Mouse (Mus musculus) midbrain, embryonic 13.5 days (tissue): Measurements from ENCODE around the gene Mrps26. TPM values are rescaled to one million over a fixed set of nuclear protein-coding genes. Genes with fewer than 3 reads are reported as not detected.
"Not testable (repeated sequence)": the region's sequence is repeated elsewhere in the genome, so short reads cannot be mapped to it uniquely, and the experiment has no call there.

Experiments
- ATAC-seq: fragments of 200-750 bp; cut with Nextera tagmentation; 2 replicates; pipeline ENCODE4 v1.8.0; 2017; ENCODE audit warnings: mild to moderate bottlenecking, moderate TSS enrichment, moderate library complexity
- H3K27ac ChIP-seq: fragments of 300-500 bp; sonication (generic); 2 replicates; pipeline ENCODE4 v1.5.1; 2015; ENCODE audit warnings: inconsistent platforms, mild to moderate bottlenecking, moderate library complexity
- H3K27me3 ChIP-seq: fragments of 300-500 bp; sonication (generic); 2 replicates; pipeline ENCODE4 v1.6.1; 2015; ENCODE audit warnings: mild to moderate bottlenecking, inconsistent platforms
- H3K36me3 ChIP-seq: fragments of 300-500 bp; sonication (generic); 2 replicates; pipeline ENCODE4 v1.6.1; 2015; ENCODE audit warnings: mild to moderate bottlenecking, inconsistent platforms
- H3K4me1 ChIP-seq: fragments of 300-500 bp; sonication (generic); replicated peaks from 2 replicates; pipeline ENCODE4 v1.6.1; 2015; ENCODE audit warnings: inconsistent platforms
- H3K4me2 ChIP-seq: fragments of 300-500 bp; sonication (generic); replicated peaks from 2 replicates; pipeline ENCODE4 v1.6.1; 2015; ENCODE audit warnings: moderate library complexity, mild to moderate bottlenecking, inconsistent platforms
- H3K4me3 ChIP-seq: fragments of 300-500 bp; sonication (generic); replicated peaks from 2 replicates; pipeline ENCODE4 v1.5.1; 2015; ENCODE audit warnings: mild to moderate bottlenecking, inconsistent platforms
- H3K9ac ChIP-seq: fragments of 300-500 bp; sonication (generic); replicated peaks from 2 replicates; pipeline ENCODE4 v1.6.1; 2015; ENCODE audit warnings: mild to moderate bottlenecking, inconsistent platforms
- H3K9me3 ChIP-seq: fragments of 300-500 bp; sonication (generic); 2 replicates; pipeline ENCODE4 v1.6.1; 2016; ENCODE audit warnings: mild to moderate bottlenecking, inconsistent platforms
- WGBS: fragments of 180-500 bp; shearing (Covaris S2); methylation state at CpG from one replicate; pipeline ENCODE4 v1.1.7; 2015; 5-methylcytosine and 5-hydroxymethylcytosine counted together
- polyA plus RNA-seq: library from polyadenylated mRNA; unstranded; fragments of >200 nt; fragmentation: Nextera tagmentation; extraction: Ambion mirVana; gene quantifications from 2 replicates; pipeline ENCODE4 v1.2.1, GENCODE M21; 2015

Gene Mrps26
- polyA plus RNA-seq, result 81.9 and 94.9 TPM in 2 replicates

DNA sequence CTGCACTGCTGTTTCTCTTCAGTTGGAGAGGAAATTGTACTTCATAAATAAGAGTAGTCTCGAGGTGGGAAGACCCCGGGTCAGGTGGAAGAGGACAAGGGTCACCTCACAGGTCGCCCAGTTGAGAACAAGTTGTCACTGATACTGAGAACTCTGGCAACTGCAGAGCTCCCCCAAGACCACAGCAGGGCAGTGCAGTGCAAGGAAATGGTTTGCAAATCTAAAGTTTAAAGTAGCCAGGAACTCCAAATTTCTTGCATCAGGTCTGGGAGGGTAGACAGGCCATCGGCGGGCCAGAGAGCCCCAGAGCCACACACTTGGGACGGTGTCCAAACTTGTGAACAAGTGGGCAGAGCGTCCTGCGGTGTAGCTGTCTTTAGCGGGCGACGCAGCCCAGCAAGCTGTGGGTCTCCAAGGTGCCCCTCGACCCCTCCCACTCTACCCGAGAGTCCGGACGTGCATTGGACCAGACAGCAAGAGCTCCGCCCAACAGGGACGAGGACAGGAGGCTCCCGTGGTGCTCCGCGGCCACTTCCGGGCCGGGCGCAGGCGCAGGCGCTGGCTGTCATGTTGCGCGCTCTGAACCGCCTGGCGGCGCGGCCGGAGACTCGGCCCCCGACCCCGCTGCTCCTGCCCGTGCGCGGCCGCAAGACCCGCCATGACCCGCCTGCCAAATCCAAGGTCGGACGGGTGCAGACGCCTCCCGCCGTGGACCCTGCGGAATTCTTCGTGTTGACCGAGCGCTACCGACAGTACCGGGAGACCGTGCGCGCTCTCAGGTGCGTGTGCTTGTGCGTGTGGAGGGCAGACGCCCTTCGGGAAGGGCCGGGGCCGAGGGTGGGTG lies at the start of gene Mrps26:
Mrps26 (plus strand) TSS at position 531 of the 844 bp plus-strand sequence.
- Histone ChIP-seq H3K4me2 (peak within 1 kb of the TSS; percentile 95), H3K9me3 (no peaks in the 10 kb centered on the region), H3K27ac (peak within 1 kb of the TSS; percentile 40), H3K9ac (peak within 1 kb of the TSS; percentile 96), H3K27me3 (no peaks in the 10 kb centered on the region), H3K36me3 (peaks cover 24% of the 10 kb centered on the region), H3K4me3 (peak within 1 kb of the TSS; percentile 96), H3K4me1 (peaks cover 27% of the 10 kb centered on the region)
- ATAC-seq, result peak; percentile 99
- WGBS, result under 1% methylated on average over 60 of the region's 61 CpGs

DNA sequence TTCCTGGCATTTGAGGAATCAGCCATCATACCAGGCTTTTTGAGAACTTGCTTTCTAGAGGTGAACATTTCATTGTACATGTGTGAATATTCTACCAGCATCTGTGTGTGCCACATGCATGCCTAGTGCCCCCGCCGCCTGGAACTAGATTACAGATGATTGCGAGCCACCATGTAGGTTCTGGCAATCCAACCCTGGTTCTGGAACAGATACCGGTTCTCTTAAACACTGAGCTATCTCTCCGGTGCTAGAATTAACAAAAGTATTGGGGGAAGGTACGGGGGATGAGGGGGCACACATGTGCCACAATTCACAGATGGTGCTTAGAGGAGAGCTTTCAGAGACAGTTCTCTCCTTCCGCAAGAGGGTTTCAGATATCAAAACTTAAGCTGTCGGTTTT lies 49.6 kb upstream of the Mrps26 start:
- no peaks in the 10 kb centered on the region for H3K9me3 ChIP-seq
- no peak for ATAC-seq
- H3K4me2 ChIP-seq, result no peak overlapping the region
- no peak overlapping the region for H3K9ac ChIP-seq
- H3K36me3 ChIP-seq, result peaks cover 27% of the 10 kb centered on the region
- WGBS, result 94% methylated on average over 8 of the region's 8 CpGs
- peaks cover 7% of the 10 kb centered on the region; the same call in 1 of the 2 replicates for H3K4me1 ChIP-seq
- H3K4me3 ChIP-seq, result no peak overlapping the region
- no peak overlapping the region for H3K27ac ChIP-seq
- no peaks in the 10 kb centered on the region for H3K27me3 ChIP-seq

DNA sequence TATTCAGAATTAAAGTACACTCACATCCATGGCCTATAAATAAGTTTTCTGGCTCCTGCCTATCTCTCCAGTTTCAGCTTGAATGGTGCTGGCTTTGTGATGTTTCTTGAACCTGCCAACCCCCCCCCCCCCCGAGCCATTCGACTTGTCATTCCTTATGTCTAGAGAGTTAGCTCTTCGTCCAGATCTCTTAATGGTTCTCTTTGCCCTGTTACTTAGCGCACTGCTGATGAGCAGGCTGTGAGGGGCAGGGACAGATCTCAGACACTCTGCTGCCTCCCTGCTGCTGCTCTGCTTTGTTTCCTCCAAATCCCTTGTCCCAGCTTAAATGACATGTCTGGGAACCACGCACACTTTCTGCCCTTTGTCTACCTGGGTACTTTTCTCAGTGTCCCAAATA lies 47.8 kb upstream of the Mrps26 start:
- Histone ChIP-seq H3K27ac (no peak overlapping the region), H3K4me3 (no peak overlapping the region), H3K9me3 (no peaks in the 10 kb centered on the region), H3K4me2 (no peak overlapping the region), H3K9ac (no peak overlapping the region), H3K36me3 (peaks cover 38% of the 10 kb centered on the region), H3K4me1 (peaks cover 7% of the 10 kb centered on the region; the same call in 1 of the 2 replicates), H3K27me3 (no peaks in the 10 kb centered on the region)
- no peak for ATAC-seq
- 16% methylated on average over 5 of the region's 5 CpGs for WGBS

DNA sequence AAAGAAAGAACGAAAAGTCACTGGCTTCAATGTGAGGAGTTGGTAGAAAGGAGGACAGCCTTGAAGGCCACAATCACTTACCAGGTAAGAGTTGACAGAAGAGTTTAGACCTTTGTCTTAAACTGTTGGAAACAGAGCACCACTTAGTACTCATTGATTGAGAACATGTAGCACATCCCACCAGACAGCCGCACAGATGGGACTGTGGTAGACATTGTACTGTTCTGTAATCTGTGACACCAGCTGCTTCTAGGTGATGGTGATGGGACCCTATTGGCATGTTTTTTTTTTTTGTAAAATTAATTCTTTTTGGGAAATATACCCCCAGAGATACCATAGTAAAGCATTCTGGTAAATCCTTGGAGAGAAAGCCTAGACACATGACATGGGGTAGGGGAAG lies 41.6 kb upstream of the Mrps26 start:
- Histone ChIP-seq H3K27me3 (no peaks in the 10 kb centered on the region), H3K4me3 (no peak overlapping the region), H3K27ac (no peak overlapping the region), H3K4me1 (no peaks in the 10 kb centered on the region), H3K9me3 (no peaks in the 10 kb centered on the region), H3K4me2 (no peak overlapping the region), H3K36me3 (peaks cover 79% of the 10 kb centered on the region), H3K9ac (no peak overlapping the region)
- no peak for ATAC-seq
- WGBS, result 97% methylated on average over 2 of the region's 2 CpGs

DNA sequence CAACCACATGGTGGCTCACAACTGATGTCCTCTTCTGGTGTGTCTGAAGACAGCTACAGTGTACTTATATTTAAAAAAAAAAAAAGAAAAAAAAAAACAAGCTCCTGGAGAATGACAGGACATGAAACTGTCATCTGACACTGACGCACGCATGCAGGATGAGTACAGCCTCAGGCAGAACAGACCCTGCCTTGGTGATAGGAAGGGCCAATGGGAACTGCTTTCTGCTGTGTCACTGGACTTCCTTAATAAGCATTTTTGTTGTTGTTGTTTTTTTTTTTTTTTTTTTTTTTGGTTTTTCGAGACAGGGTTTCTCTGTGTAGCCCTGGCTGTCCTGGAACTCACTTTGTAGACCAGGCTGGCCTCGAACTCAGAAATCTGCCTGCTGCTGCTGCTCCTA lies 38.1 kb upstream of the Mrps26 start:
- peaks cover 64% of the 10 kb centered on the region for H3K36me3 ChIP-seq
- not testable (repeated sequence) for H3K4me2 ChIP-seq, H3K9me3 ChIP-seq, ATAC-seq, H3K9ac ChIP-seq, H3K27me3 ChIP-seq, H3K4me3 ChIP-seq, H3K4me1 ChIP-seq, H3K27ac ChIP-seq
- 89% methylated on average over 3 of the region's 4 CpGs for WGBS

DNA sequence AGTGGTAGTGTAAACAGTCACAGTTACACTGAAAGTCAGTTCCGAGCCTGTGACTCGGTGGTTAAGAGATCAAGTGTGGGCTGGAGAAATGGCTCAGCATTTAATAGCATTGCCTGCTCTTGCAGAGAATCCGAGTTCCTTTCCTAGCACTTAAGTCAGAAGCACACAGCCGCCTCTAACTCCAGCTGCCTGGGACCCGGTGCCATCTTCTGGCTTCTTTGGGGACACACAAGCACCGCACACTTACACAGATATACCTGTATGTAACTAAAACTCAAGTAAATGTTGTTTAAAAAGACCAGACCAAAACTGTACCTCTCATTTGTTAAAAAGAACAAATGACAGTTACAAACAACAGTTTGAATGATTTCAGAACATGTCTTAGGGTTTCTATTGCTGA lies 35.1 kb upstream of the Mrps26 start:
- WGBS, result 81% methylated on average over 6 of the region's 6 CpGs
- H3K27me3 ChIP-seq, result no peaks in the 10 kb centered on the region
- H3K9ac ChIP-seq, result no peak overlapping the region
- peaks cover 51% of the 10 kb centered on the region for H3K36me3 ChIP-seq
- H3K4me1 ChIP-seq, result no peaks in the 10 kb centered on the region
- no peak overlapping the region for H3K4me2 ChIP-seq
- H3K27ac ChIP-seq, result no peak overlapping the region
- no peaks in the 10 kb centered on the region for H3K9me3 ChIP-seq
- H3K4me3 ChIP-seq, result no peak overlapping the region
- no peak for ATAC-seq

DNA sequence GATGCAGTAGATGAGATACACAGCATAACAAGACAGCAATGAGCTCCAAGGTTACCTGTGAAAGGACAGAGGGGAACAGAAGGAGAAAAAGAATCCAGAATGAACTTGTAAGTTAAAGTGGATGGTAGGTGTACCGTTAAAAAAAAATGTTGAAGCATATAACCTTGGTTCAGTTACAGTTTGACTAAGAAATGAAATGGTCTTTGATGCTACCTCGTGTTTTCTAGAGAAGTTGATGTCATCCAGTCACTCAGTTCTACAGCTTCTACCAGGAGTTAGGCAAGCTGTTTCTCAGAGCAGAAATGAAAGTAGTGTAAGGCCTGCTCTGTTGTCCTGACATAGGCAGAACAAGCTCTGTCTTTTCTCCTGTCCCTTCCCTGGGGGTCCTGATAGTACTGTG lies 34.3 kb upstream of the Mrps26 start:
- Histone ChIP-seq H3K4me1 (no peaks in the 10 kb centered on the region), H3K27me3 (no peaks in the 10 kb centered on the region), H3K27ac (no peak overlapping the region), H3K4me2 (no peak overlapping the region), H3K4me3 (no peak overlapping the region), H3K9me3 (no peaks in the 10 kb centered on the region), H3K9ac (no peak overlapping the region), H3K36me3 (peaks cover 53% of the 10 kb centered on the region)
- WGBS, result 94% methylated on average over 2 of the region's 2 CpGs
- ATAC-seq, result no peak

DNA sequence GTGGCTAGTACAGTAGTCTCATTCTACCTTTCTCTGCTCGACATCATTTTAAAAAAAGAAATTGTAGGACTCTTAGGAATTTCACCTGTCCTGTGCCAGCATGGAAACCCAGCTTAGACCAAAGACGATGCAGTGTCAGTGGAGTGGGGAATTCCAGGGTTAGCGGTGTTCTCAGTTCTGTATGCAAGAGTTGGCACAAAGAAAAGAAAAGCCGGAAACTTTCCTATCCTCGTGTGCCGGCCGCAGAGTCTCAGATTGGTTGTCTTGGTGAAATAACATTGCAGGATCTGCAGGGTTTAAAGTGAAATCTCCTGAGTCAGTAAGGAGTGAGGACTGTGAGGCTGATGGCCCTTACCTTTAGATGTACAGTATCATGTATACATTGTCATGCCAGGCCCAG lies 33.6 kb upstream of the Mrps26 start:
- WGBS, result 78% methylated on average over 7 of the region's 7 CpGs
- H3K4me2 ChIP-seq, result no peak overlapping the region
- no peak overlapping the region for H3K9ac ChIP-seq
- no peaks in the 10 kb centered on the region for H3K9me3 ChIP-seq
- peaks cover 52% of the 10 kb centered on the region for H3K36me3 ChIP-seq
- H3K27ac ChIP-seq, result no peak overlapping the region
- no peaks in the 10 kb centered on the region for H3K4me1 ChIP-seq
- ATAC-seq, result no peak
- H3K27me3 ChIP-seq, result no peaks in the 10 kb centered on the region
- no peak overlapping the region for H3K4me3 ChIP-seq

DNA sequence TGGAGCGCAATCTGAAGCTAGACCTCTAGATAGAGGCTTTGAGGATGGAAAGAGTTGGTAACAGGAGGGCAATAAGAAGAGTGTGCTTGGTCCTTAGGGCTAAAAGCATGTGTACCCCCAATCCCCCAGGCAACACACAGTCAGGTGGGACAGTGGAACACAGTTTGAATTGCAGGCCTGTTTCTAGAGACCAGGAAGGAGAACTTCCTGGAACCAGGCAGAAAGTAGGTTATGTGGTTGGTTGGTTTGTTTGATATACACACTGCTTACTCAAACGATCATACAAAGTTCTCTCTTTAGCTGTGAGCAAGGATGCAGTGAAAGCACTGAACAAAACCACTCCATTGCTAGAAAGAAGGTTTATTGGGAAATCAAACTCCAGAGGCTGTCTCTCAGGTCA lies 31.3 kb upstream of the Mrps26 start:
- no peak overlapping the region for H3K27ac ChIP-seq
- peaks cover 53% of the 10 kb centered on the region for H3K36me3 ChIP-seq
- ATAC-seq, result no peak
- no peak overlapping the region for H3K9ac ChIP-seq
- H3K9me3 ChIP-seq, result no peaks in the 10 kb centered on the region
- H3K4me2 ChIP-seq, result no peak overlapping the region
- 96% methylated on average over 2 of the region's 2 CpGs for WGBS
- H3K4me3 ChIP-seq, result no peak overlapping the region
- H3K4me1 ChIP-seq, result no peaks in the 10 kb centered on the region
- H3K27me3 ChIP-seq, result no peaks in the 10 kb centered on the region

DNA sequence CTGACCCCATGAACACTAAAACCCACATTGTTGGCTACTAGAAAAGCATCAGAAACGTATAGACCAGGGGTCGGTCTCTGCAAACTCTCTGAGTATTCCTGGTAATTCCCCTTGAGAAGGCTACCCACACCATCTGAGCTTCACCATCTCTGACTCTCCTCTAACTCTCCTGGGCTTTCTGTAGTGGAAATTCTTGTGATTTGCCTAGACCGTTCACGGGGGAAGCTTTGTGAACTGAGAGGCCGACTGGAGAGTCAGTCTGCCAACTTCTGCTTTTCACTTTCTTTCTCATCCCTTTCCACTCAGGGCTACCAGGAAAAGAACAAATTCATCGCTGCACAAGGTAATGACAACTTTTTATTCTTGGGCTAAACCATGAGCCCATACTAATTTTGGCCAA lies 28.5 kb upstream of the Mrps26 start:
- H3K4me2 ChIP-seq, result no peak overlapping the region
- H3K4me3 ChIP-seq, result no peak overlapping the region
- ATAC-seq, result no peak
- no peaks in the 10 kb centered on the region for H3K27me3 ChIP-seq
- no peak overlapping the region for H3K27ac ChIP-seq
- peaks cover 74% of the 10 kb centered on the region for H3K36me3 ChIP-seq
- H3K9ac ChIP-seq, result no peak overlapping the region
- WGBS, result 88% methylated on average over 6 of the region's 6 CpGs
- no peaks in the 10 kb centered on the region for H3K4me1 ChIP-seq
- H3K9me3 ChIP-seq, result no peaks in the 10 kb centered on the region

DNA sequence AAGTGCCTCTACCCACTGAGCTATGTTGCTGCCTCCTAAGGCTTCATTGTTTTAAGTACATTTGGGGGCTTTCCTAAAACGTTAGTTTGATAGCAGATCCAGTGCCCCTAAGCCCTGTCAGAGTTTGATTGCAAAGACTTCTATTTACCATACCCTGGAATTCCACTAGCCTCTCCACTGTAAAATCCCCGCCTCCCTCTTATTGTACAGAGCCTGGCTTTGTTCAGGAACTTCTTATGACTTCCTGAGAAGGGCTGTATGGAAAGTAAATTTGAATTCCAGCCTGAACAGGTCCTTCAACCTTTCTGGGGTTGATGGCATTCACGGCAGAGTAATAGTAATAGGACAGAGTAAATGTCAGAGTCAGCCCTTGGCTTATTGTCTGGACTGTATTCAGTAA lies 26.7 kb upstream of the Mrps26 start:
- WGBS, result 72% methylated on average over 3 of the region's 3 CpGs
- Histone ChIP-seq H3K9me3 (no peaks in the 10 kb centered on the region), H3K4me3 (no peak overlapping the region), H3K4me2 (no peak overlapping the region), H3K27me3 (no peaks in the 10 kb centered on the region), H3K36me3 (peaks cover 89% of the 10 kb centered on the region), H3K9ac (no peak overlapping the region), H3K4me1 (no peaks in the 10 kb centered on the region), H3K27ac (no peak overlapping the region)
- no peak for ATAC-seq

DNA sequence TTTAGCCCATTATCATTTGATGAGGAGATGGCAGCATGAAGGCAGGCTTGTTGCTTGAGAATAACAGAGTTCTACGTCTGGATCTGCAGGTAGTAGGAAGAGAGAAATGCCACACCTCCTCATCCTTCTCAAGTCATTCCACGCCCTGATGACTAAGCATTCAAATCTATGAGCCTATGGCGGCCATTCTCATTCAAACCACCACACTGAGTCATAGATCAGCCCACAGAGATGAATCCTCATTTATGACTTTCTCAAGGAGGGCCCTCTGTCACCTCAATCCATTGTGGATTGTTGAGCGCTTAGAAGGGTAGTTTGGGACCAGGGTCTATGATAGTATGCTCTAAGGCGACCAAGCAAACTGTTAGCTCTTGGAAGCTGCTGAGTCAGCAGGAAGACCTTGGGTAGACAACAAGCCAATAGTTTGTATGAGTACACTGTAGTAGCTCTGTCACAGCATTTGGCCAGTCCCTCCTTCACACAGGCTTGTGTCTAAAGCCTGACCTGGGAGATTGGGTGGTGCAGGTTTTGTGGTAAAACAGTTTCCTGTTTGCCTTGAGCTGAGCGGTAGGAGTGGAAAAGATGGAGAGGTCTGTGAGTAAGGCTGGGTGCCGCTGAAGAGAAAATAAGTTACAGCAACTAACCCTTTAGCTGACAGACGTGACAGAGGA lies 24.5 kb upstream of the Mrps26 start:
- Histone ChIP-seq H3K4me2 (no peak overlapping the region), H3K36me3 (peaks cover 92% of the 10 kb centered on the region)

More for the DNA sequence above, 24.5 kb upstream of the Mrps26 start:
- Histone ChIP-seq H3K9me3 (no peaks in the 10 kb centered on the region), H3K4me1 (no peaks in the 10 kb centered on the region), H3K27ac (no peak overlapping the region), H3K27me3 (no peaks in the 10 kb centered on the region), H3K9ac (no peak overlapping the region), H3K4me3 (no peak overlapping the region)
- 90% methylated on average over 8 of the region's 8 CpGs for WGBS
- no peak for ATAC-seq
